Mouse (Mus musculus): Measurements from ENCODE around the gene Ppp2r5b.
A peak's percentile ranks its signal among the peaks of the same experiment; 100 is the strongest.

Gene Ppp2r5b

GRCm38 (mm10) chr19:6235084-6236052 is at the start of gene Ppp2r5b:
Gene Ppp2r5b, minus strand, starts transcription at chr19:6235872.
- peak; percentile 98 for DNase-seq

GRCm38 (mm10) chr19:6285226-6285625 is 49.6 kb upstream of the Ppp2r5b start:
- DNase-seq: no peak

GRCm38 (mm10) chr19:6284502-6284901 is 48.8 kb upstream of the Ppp2r5b start:
- DNase-seq: no peak

- no peak for DNase-seq
Observed at GRCm38 (mm10) chr19:6283001-6283400, 47.3 kb upstream of the Ppp2r5b start.

GRCm38 (mm10) chr19:6281122-6282020 is 45.7 kb upstream of the Ppp2r5b start:
- DNase-seq: no peak

GRCm38 (mm10) chr19:6280554-6280953 is 44.9 kb upstream of the Ppp2r5b start:
- DNase-seq: no peak

- no peak for DNase-seq
Observed at GRCm38 (mm10) chr19:6279481-6280144, 43.9 kb upstream of the Ppp2r5b start.

GRCm38 (mm10) chr19:6278439-6279073 is 42.9 kb upstream of the Ppp2r5b start:
- DNase-seq: no peak

- DNase-seq: no peak
Observed at GRCm38 (mm10) chr19:6277661-6278438, 42.2 kb upstream of the Ppp2r5b start.

GRCm38 (mm10) chr19:6276426-6277421 is 41.1 kb upstream of the Ppp2r5b start, which contains the start of gene Ehd1:
Gene Ehd1, plus strand, starts transcription at chr19:6276725.
- DNase-seq: peak; percentile 94

GRCm38 (mm10) chr19:6275740-6276389 is 40.2 kb upstream of the Ppp2r5b start:
- peak; percentile 63 for DNase-seq

- no peak for DNase-seq
Observed at GRCm38 (mm10) chr19:6273998-6274608, 38.4 kb upstream of the Ppp2r5b start.

- DNase-seq: no peak
Observed at GRCm38 (mm10) chr19:6273592-6273991, 37.9 kb upstream of the Ppp2r5b start.

GRCm38 (mm10) chr19:6272738-6273137 is 37.1 kb upstream of the Ppp2r5b start:
- no peak for DNase-seq

GRCm38 (mm10) chr19:6272053-6272452 is 36.4 kb upstream of the Ppp2r5b start:
- DNase-seq: no peak

- no peak for DNase-seq
Observed at GRCm38 (mm10) chr19:6271206-6271605, 35.5 kb upstream of the Ppp2r5b start.

- DNase-seq: no peak
Observed at GRCm38 (mm10) chr19:6270661-6271060, 35.0 kb upstream of the Ppp2r5b start.

- DNase-seq: no peak
Observed at GRCm38 (mm10) chr19:6269798-6270475, 34.3 kb upstream of the Ppp2r5b start.

All from thymus, postnatal 4 days (tissue).